35 mouse cellular contexts compared by ENCODE assay signal in the genomic region with DNA sequence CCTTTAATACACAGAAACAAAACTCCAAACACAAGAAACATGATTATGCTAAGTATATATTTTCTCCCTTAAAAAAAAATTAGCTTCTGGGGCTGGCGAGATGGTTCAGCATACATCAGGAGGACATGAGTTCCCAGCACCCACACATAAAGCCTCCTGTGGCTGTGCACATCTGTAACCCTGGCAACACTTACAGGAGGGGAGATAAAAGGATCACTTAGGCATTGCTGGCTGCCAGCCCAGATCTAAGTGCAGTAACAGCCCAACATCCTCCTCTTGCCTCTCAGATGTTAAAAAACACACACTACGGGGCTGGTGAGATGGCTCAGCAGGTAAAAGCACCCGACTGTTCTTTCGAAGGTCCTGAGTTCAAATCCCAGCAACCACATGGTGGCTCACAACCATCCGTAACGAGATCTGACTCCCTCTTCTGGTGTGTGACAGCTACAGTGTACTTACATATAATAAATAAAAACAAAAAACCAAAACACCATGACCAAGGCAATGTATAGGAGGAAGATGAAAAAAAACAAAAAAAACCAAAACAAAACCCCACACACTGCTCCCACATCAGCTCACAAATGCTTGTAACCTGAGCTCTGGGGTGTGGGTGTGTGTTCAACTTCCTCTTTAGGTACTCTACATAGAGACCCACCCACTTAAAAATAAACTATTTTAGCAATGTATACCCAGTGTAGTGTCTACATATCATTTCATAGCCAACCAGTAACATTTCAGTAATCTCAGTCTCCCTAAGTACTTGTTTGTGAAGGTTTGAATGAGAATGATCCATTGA. TPM values are rescaled to one million over a fixed set of nuclear protein-coding genes. Genes with fewer than 3 reads are reported as not detected.
DNase-seq lines count a peak whose midpoint lies in the region; ATAC-seq lines count a peak whose summit lies in the region.
"Had no signal": no experiment of that assay in that cellular context is flagged by ENCODE, and none has a peak within 500 bp of the region (broad histone marks: within the 10 kb centered on the region; RNA-seq: fewer than 3 reads in every experiment).

No protein-coding gene starts in this region.

- H3K4me1 ChIP-seq in embryonic facial prominence, embryonic 14.5 days (ENCODE audit: control insufficient read depth, insufficient read depth, low read length): peaks cover 4% of the 10 kb centered on the region
- peaks cover 9% of the 10 kb centered on the region for H3K4me1 ChIP-seq in embryonic facial prominence, embryonic 10.5 days
- H3K4me1 ChIP-seq in limb, embryonic 10.5 days: peaks cover 9% of the 10 kb centered on the region

- H3K27ac ChIP-seq in embryonic facial prominence, embryonic 14.5 days (replicated peaks; ENCODE audit: low read depth, low read length): no peak overlapping the region
- no peak overlapping the region for H3K27ac ChIP-seq in embryonic facial prominence, embryonic 10.5 days (replicated peaks)
- no peak overlapping the region for H3K27ac ChIP-seq in limb, embryonic 10.5 days
- H3K27ac ChIP-seq: embryonic facial prominence, embryonic 15.5 days; forebrain, embryonic 13.5 days; gastrocnemius, adult 2 months; hindbrain, embryonic 12.5 days; hindbrain, postnatal 0 days; kidney, postnatal 0 days; liver, embryonic 14.5 days; midbrain, embryonic 12.5 days; neural tube, embryonic 12.5 days; stomach, postnatal 0 days had no signal

- no peak overlapping the region for H3K4me3 ChIP-seq in embryonic facial prominence, embryonic 14.5 days (ENCODE audit: low read depth, low read length)
- no peak overlapping the region for H3K4me3 ChIP-seq in embryonic facial prominence, embryonic 10.5 days
- H3K4me3 ChIP-seq in limb, embryonic 10.5 days: no peak overlapping the region
- H3K4me3 ChIP-seq: embryonic facial prominence, embryonic 15.5 days; forebrain, embryonic 13.5 days; gastrocnemius, adult 2 months; hindbrain, embryonic 12.5 days; midbrain, embryonic 12.5 days; myocyte; neural tube, embryonic 12.5 days had no signal

- H3K9me3 ChIP-seq in embryonic facial prominence, embryonic 14.5 days (ENCODE audit: control insufficient read depth, low read length): peaks cover 2% of the 10 kb centered on the region; the same call in 1 of the 2 replicates
- no peaks in the 10 kb centered on the region for H3K9me3 ChIP-seq in embryonic facial prominence, embryonic 10.5 days
- H3K9me3 ChIP-seq in limb, embryonic 10.5 days (replicated peaks): no peaks in the 10 kb centered on the region
- H3K9me3 ChIP-seq: embryonic facial prominence, embryonic 15.5 days; G1E; hindbrain, embryonic 12.5 days; midbrain, embryonic 12.5 days; neural tube, embryonic 12.5 days had no signal

- H3K9ac ChIP-seq in embryonic facial prominence, embryonic 14.5 days (ENCODE audit: low read depth, low read length): no peak overlapping the region
- H3K9ac ChIP-seq: embryonic facial prominence, embryonic 15.5 days; forebrain, embryonic 13.5 days; hindbrain, embryonic 12.5 days; liver, embryonic 14.5 days; midbrain, embryonic 12.5 days; neural tube, embryonic 12.5 days had no signal

- 81% methylated on average over 6 of the region's 6 CpGs for WGBS in embryonic facial prominence, embryonic 14.5 days
- WGBS in embryonic facial prominence, embryonic 10.5 days: 89% methylated on average over 6 of the region's 6 CpGs
- 87% methylated on average over 6 of the region's 6 CpGs for WGBS in limb, embryonic 10.5 days

- DNase-seq in embryonic facial prominence, embryonic 14.5 days (ENCODE audit: low spot score): peak; percentile 5
- no peak for DNase-seq in embryonic facial prominence, embryonic 10.5 days (ENCODE audit: low spot score)
- DNase-seq in 3T3-L1 (ENCODE audit: low read depth, low spot score) (peak; percentile 26), MEL-GATA-1-ER (ENCODE audit: extremely low read depth, low read depth) (peak; percentile 44)
- peak; percentile 22 for DNase-seq in limb, embryonic 10.5 days (ENCODE audit: low spot score)
- DNase-seq: adrenal gland, adult 8-10 months; B cell, adult 2 months; cerebellum, adult 11-12 months; cerebellum, adult 9-11 months; gastrocnemius, adult 2 months; gastrocnemius, postnatal 36 days; kidney, adult 8-10 months; kidney, postnatal 4 days; liver; lung, adult 2 months; right cerebral cortex, adult 18-20 months; thymus, adult 18-20 months; thymus, postnatal 25 days had no signal

- H3K36me3 ChIP-seq in embryonic facial prominence, embryonic 14.5 days (ENCODE audit: control insufficient read depth, insufficient read depth, low read length): peaks cover 20% of the 10 kb centered on the region
- peaks cover 37% of the 10 kb centered on the region for H3K36me3 ChIP-seq in embryonic facial prominence, embryonic 10.5 days (replicated peaks)
- H3K36me3 ChIP-seq in limb, embryonic 10.5 days: peaks cover 36% of the 10 kb centered on the region

- no peak for ATAC-seq in embryonic facial prominence, embryonic 14.5 days (ENCODE audit: low read depth)
- ATAC-seq in inflammation-experienced regulatory T-cells, adult 6 months: no peak
- ATAC-seq in erythroblast, adult 5-6 weeks (replicated peaks; ENCODE audit: low FRiP score, poor library complexity, severe bottlenecking): no peak
- ATAC-seq: activated CD4-positive, CD25-positive, alpha-beta regulatory T cell, adult 4 months; forebrain, embryonic 13.5 days; hindbrain, postnatal 0 days; intestine, embryonic 16.5 days had no signal

- H3K4me2 ChIP-seq in embryonic facial prominence, embryonic 14.5 days (ENCODE audit: low read depth, low read length): no peak overlapping the region
- H3K4me2 ChIP-seq: embryonic facial prominence, embryonic 15.5 days; forebrain, embryonic 13.5 days; hindbrain, embryonic 12.5 days; midbrain, embryonic 12.5 days; neural tube, embryonic 12.5 days had no signal

- no peaks in the 10 kb centered on the region for H3K27me3 ChIP-seq in embryonic facial prominence, embryonic 14.5 days (replicated peaks; ENCODE audit: control insufficient read depth, insufficient read depth, low read length)
- H3K27me3 ChIP-seq in embryonic facial prominence, embryonic 10.5 days (replicated peaks; ENCODE audit: low read depth, poor library complexity, severe bottlenecking): no peaks in the 10 kb centered on the region
- H3K27me3 ChIP-seq in limb, embryonic 10.5 days (ENCODE audit: low read depth, poor library complexity, severe bottlenecking): no peaks in the 10 kb centered on the region
- H3K27me3 ChIP-seq: embryonic facial prominence, embryonic 15.5 days; forebrain, embryonic 13.5 days; hindbrain, embryonic 12.5 days; midbrain, embryonic 12.5 days; neural tube, embryonic 12.5 days had no signal

RNA-seq across cellular contexts. Expression of a gene that starts 3.6 kb away (rescaled TPM):
- polyA plus RNA-seq in embryonic facial prominence, embryonic 14.5 days (2014; fragmentation: Nextera tagmentation; extraction: Ambion mirVana): 87.2 and 105 TPM in 2 replicates
- 107 and 112 TPM in 2 replicates for polyA plus RNA-seq in embryonic facial prominence, embryonic 10.5 days (2016; fragmentation: Nextera tagmentation; extraction: Ambion mirVana)
- 115 and 132 TPM in 2 replicates for polyA plus RNA-seq in limb, embryonic 10.5 days (2016; fragmentation: Nextera tagmentation; extraction: Ambion mirVana)
- 100 to 1,000 TPM in 2 of 3 experiments, 10 to 100 TPM in 1; 90.1 to 134 (median 126) TPM for polyA plus RNA-seq in inflammation-experienced regulatory T-cells, adult 6 months (2017; shearing (Covaris generic))
- total RNA-seq in erythroblast, adult 5-6 weeks (2015; ENCODE audit: low replicate concordance): 4.6 and 8.5 TPM in 2 replicates
- 3.2 and 7.7 TPM in 2 replicates for total RNA-seq in erythroblast, adult 5-6 weeks (2017; ENCODE audit: low replicate concordance)

RNA-seq across cellular contexts. Expression of a gene that starts 50.4 kb away (rescaled TPM):
- polyA plus RNA-seq in embryonic facial prominence, embryonic 14.5 days (2014; fragmentation: Nextera tagmentation; extraction: Ambion mirVana): 5.4 and 5.5 TPM in 2 replicates
- polyA plus RNA-seq in embryonic facial prominence, embryonic 10.5 days (2016; fragmentation: Nextera tagmentation; extraction: Ambion mirVana): 0.77 and 0.91 TPM in 2 replicates
- polyA plus RNA-seq in limb, embryonic 10.5 days (2016; fragmentation: Nextera tagmentation; extraction: Ambion mirVana): 0.26 and 0.95 TPM in 2 replicates
- polyA plus RNA-seq in inflammation-experienced regulatory T-cells, adult 6 months (2017; shearing (Covaris generic)): not detected
- total RNA-seq in erythroblast, adult 5-6 weeks (2015; ENCODE audit: low replicate concordance): not detected in 2 replicates
- not detected in 2 replicates for total RNA-seq in erythroblast, adult 5-6 weeks (2017; ENCODE audit: low replicate concordance)
- total RNA-seq: common myeloid progenitor, adult 5-6 weeks; G1E; megakaryocyte, adult 5-6 weeks had no signal
- polyA plus RNA-seq: activated CD4-positive, CD25-positive, alpha-beta regulatory T cell, adult 4 months had no signal
